Mouse (Mus musculus) heart, postnatal 0 days (tissue): Measurements from ENCODE around the gene Med27.

Experiments
- CTCF ChIP-seq: IDR thresholded peaks from 2 replicates; pipeline ENCODE4 v1.5.1; 2016; ENCODE audit warnings: antibody characterized with exemption, control low read depth, low read depth
- EP300 ChIP-seq: IDR thresholded peaks from 2 replicates; pipeline ENCODE4 v1.6.1; 2016; ENCODE audit warnings: antibody characterized with exemption, low read depth

DNA sequence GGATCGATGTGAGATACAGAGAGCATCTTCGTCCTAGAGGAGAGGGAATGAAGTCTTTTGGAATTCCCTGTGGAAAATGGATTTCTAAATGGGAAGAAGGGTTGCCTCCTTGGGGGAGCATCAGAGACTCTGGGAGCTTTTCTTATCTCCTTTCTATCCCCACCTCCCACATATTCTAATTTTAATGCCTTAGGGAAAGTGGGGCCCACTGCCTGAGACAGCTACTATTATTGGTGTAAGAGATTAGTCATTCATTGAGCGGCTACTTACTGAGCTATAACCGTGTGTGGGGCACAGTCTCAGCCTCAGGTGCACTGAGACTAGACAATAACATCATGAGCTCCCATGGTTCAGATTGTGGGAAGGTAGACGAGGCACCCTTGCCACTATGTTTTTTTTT lies 34.6 kb upstream of the Med27 start:
- no peak for TF ChIP-seq CTCF
- TF ChIP-seq EP300, result no peak
